Comparison of ENCODE assay signal across 8 mouse cellular contexts in the genomic region with DNA sequence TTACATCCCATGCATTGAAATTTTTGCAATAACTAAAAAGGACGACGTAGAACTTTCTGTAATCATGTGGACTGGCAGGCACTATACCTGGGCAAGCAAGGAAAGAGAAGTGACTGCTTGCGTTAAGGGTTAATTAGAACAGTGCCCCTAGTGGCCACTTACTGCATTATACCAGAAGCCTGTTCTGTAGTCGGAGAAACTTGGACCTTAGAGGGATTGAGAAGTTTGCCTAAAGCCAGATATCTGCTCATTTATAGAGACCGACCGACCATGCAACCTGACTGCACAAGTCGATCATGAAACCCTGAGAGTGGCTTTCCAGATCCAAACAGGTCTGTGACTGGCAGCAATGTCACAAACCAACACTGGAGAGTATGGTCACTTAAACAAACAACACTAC. TPM values are rescaled to one million over a fixed set of nuclear protein-coding genes. Genes with fewer than 3 reads are reported as not detected.
DNase-seq lines count a peak whose midpoint lies in the region; ATAC-seq lines count a peak whose summit lies in the region.

No protein-coding gene starts in this region.

- no peak overlapping the region for H3K27ac ChIP-seq in intestine, embryonic 14.5 days (ENCODE audit: low read depth)
- peak overlapping the region; percentile 6 for H3K27ac ChIP-seq in lung, embryonic 16.5 days (ENCODE audit: low read length)

- no peaks in the 10 kb centered on the region for H3K36me3 ChIP-seq in intestine, embryonic 14.5 days (ENCODE audit: control insufficient read depth, insufficient read depth, low read length)
- H3K36me3 ChIP-seq in lung, embryonic 16.5 days (ENCODE audit: control insufficient read depth, insufficient read depth, low read length), result no peaks in the 10 kb centered on the region

- H3K4me2 ChIP-seq in intestine, embryonic 14.5 days (ENCODE audit: low read length), result no peak overlapping the region
- H3K4me2 ChIP-seq in lung, embryonic 16.5 days (ENCODE audit: low read depth, low read length), result no peak overlapping the region

- peak; percentile 65 to 71 for DNase-seq in cerebellum, postnatal 14 days
- no peak for DNase-seq in cerebellum, adult 11 months
- peak; percentile 49 for DNase-seq in right cerebral cortex, postnatal 4 days
- no peak for DNase-seq in right cerebral cortex, adult 18-20 months
- peak; percentile 65 for DNase-seq in intestine, embryonic 14.5 days (ENCODE audit: low spot score)
- DNase-seq in thymus, postnatal 0 days (ENCODE audit: low spot score), result peak; percentile 73
- DNase-seq in gastrocnemius, postnatal 4 days (ENCODE audit: low spot score in 2 of 2), result no peak

- WGBS in intestine, embryonic 14.5 days, result 24% methylated on average over 7 of the region's 7 CpGs
- WGBS in lung, embryonic 16.5 days, result 18% methylated on average over 7 of the region's 7 CpGs

- H3K4me3 ChIP-seq in intestine, embryonic 14.5 days (ENCODE audit: low read depth, low read length), result no peak overlapping the region
- no peak overlapping the region for H3K4me3 ChIP-seq in lung, embryonic 16.5 days (ENCODE audit: low read length)

- no peak overlapping the region for H3K9ac ChIP-seq in intestine, embryonic 14.5 days (ENCODE audit: low read length)
- H3K9ac ChIP-seq in lung, embryonic 16.5 days (ENCODE audit: low read length), result no peak overlapping the region

- no peaks in the 10 kb centered on the region for H3K9me3 ChIP-seq in intestine, embryonic 14.5 days (ENCODE audit: control insufficient read depth, low read length)
- H3K9me3 ChIP-seq in lung, embryonic 16.5 days (ENCODE audit: control insufficient read depth, low read length), result no peaks in the 10 kb centered on the region

- no peaks in the 10 kb centered on the region for H3K27me3 ChIP-seq in intestine, embryonic 14.5 days (replicated peaks; ENCODE audit: control insufficient read depth, insufficient read depth, low read length)
- H3K27me3 ChIP-seq in lung, embryonic 16.5 days (ENCODE audit: control insufficient read depth, insufficient read depth, low read depth, low read length), result no peaks in the 10 kb centered on the region

- no peak for ATAC-seq in intestine, embryonic 14.5 days (replicated peaks; ENCODE audit: low FRiP score, low TSS enrichment, low read depth)
- ATAC-seq in lung, embryonic 16.5 days (ENCODE audit: low read depth), result no peak

- H3K4me1 ChIP-seq in intestine, embryonic 14.5 days (replicated peaks; ENCODE audit: control insufficient read depth, insufficient read depth, low read length), result no peaks in the 10 kb centered on the region
- H3K4me1 ChIP-seq in lung, embryonic 16.5 days (replicated peaks; ENCODE audit: control insufficient read depth, insufficient read depth, low read length), result no peaks in the 10 kb centered on the region

RNA-seq across cellular contexts. Expression of gene Adgrg1, which starts 8.0 kb away (rescaled TPM):
- 23.6 and 26.5 TPM in 2 replicates for polyA plus RNA-seq in intestine, embryonic 14.5 days (2014; fragmentation: Nextera tagmentation; extraction: Ambion mirVana)
- polyA plus RNA-seq in lung, embryonic 16.5 days (2015; fragmentation: Nextera tagmentation; extraction: Ambion mirVana), result 39.8 and 42.9 TPM in 2 replicates
- polyA plus RNA-seq in thymus, postnatal 0 days (2015; fragmentation: Nextera tagmentation; extraction: Ambion mirVana), result 37.8 and 43.2 TPM in 2 replicates
- total RNA-seq in gastrocnemius, postnatal 4 days (2021), result 10 to 100 TPM in 1 of 2 experiments, 1 to 10 TPM in 1; 9.6 to 10.0 TPM

RNA-seq across cellular contexts. Expression of gene Adgrg5, which starts 43.1 kb away (rescaled TPM):
- polyA plus RNA-seq in intestine, embryonic 14.5 days (2014; fragmentation: Nextera tagmentation; extraction: Ambion mirVana), result 1.4 and 2.0 TPM in 2 replicates
- polyA plus RNA-seq in lung, embryonic 16.5 days (2015; fragmentation: Nextera tagmentation; extraction: Ambion mirVana), result 0.15 and 0.73 TPM in 2 replicates
- 5.4 and 5.5 TPM in 2 replicates for polyA plus RNA-seq in thymus, postnatal 0 days (2015; fragmentation: Nextera tagmentation; extraction: Ambion mirVana)
- under 1 TPM; 0.15 to 0.18 TPM for total RNA-seq in gastrocnemius, postnatal 4 days (2021)

RNA-seq across cellular contexts. Expression of gene Ccdc102a, which starts 48.7 kb away (rescaled TPM):
- 27.5 and 28.2 TPM in 2 replicates for polyA plus RNA-seq in intestine, embryonic 14.5 days (2014; fragmentation: Nextera tagmentation; extraction: Ambion mirVana)
- 18.2 and 18.5 TPM in 2 replicates for polyA plus RNA-seq in lung, embryonic 16.5 days (2015; fragmentation: Nextera tagmentation; extraction: Ambion mirVana)
- 7.8 and 9.4 TPM in 2 replicates for polyA plus RNA-seq in thymus, postnatal 0 days (2015; fragmentation: Nextera tagmentation; extraction: Ambion mirVana)
- 10 to 100 TPM; 23.9 to 24.5 TPM for total RNA-seq in gastrocnemius, postnatal 4 days (2021)

RNA-seq across cellular contexts. Expression of gene Adgrg3, which starts 50.9 kb away (rescaled TPM):
- 3.2 and 3.6 TPM in 2 replicates for polyA plus RNA-seq in intestine, embryonic 14.5 days (2014; fragmentation: Nextera tagmentation; extraction: Ambion mirVana)
- polyA plus RNA-seq in lung, embryonic 16.5 days (2015; fragmentation: Nextera tagmentation; extraction: Ambion mirVana), result 4.7 TPM in 2 replicates
- 8.5 and 9.7 TPM in 2 replicates for polyA plus RNA-seq in thymus, postnatal 0 days (2015; fragmentation: Nextera tagmentation; extraction: Ambion mirVana)
- 1 to 10 TPM in 1 of 2 experiments, under 1 TPM in 1; 0.96 to 1.4 TPM for total RNA-seq in gastrocnemius, postnatal 4 days (2021)

Comparison
In these comparisons a context has a peak if more than half of its experiments do, and no peak if none do; other contexts are left out.
1. DNase-seq: peak in cerebellum, postnatal 14 days (2 of 2), right cerebral cortex, postnatal 4 days (single experiment), intestine, embryonic 14.5 days (single experiment) and thymus, postnatal 0 days (single experiment); none in cerebellum, adult 11 months (single experiment), right cerebral cortex, adult 18-20 months (single experiment) and gastrocnemius, postnatal 4 days (0 of 2).